Mouse (Mus musculus): ENCODE measurements around the gene Atpaf1.

- TF ChIP-seq CTCF (IDR thresholded peaks at IDR 0.05; ENCODE audit: extremely low read depth, insufficient read length, insufficient replicate concordance, low read depth, low read length) (no peak), POLR2A (IDR thresholded peaks at IDR 0.05; ENCODE audit: low read depth, low read length) (no peak)
Measured at GRCm38 (mm10) chr4:115754101-115754500, 30.5 kb upstream of the Atpaf1 start.

Measured in small intestine, adult 2 months (tissue).